Mouse (Mus musculus) erythroblast, adult 5-6 weeks (primary cell): ENCODE results near the gene Olfr10. TPM values are rescaled to one million over a fixed set of nuclear protein-coding genes. Genes with fewer than 3 reads are reported as not detected.
A peak's percentile ranks its signal among the peaks of the same experiment; 100 is the strongest.
"Not testable (repeated sequence)": the region's sequence is repeated elsewhere in the genome, so short reads cannot be mapped to it uniquely, and the experiment has no call there.

ENCODE experiments used
- ATAC-seq: replicated peaks from 2 replicates; pipeline ENCODE4 v1.8.0; 2016; ENCODE audit warnings: moderate number of reproducible peaks, mild to moderate bottlenecking, moderate TSS enrichment, inconsistent platforms; ENCODE audit not compliant: poor library complexity, low FRiP score, severe bottlenecking
- total RNA-seq, 2 experiments: library from RNA; stranded (forward) in 1 of 2; stranded (reverse) in 1 of 2; fragments of 150-400 nt in 1 of 2; fragments of 200-764, 138-1000 nt in 1 of 2; gene quantifications; 2 replicates each; pipeline versions ENCODE4 v1.2.3 to v1.2.4; 2015 to 2017; ENCODE audit warnings: low replicate concordance in 2 of 2

Olfr10 gene
- not detected in 2 replicates for total RNA-seq (2015; ENCODE audit: low replicate concordance)
- total RNA-seq (2017; ENCODE audit: low replicate concordance) = not detected in 2 replicates

- no peak for ATAC-seq
These were observed at the start of gene Olfr10 for GRCm38 (mm10) chr11:49304441-49304840. TSS of gene Olfr10 (plus strand) at chr11:49304741.

- ATAC-seq = no peak
These were observed 45.2 kb upstream of the Olfr10 start for GRCm38 (mm10) chr11:49259296-49259695.

GRCm38 (mm10) chr11:49259829-49260228, 44.7 kb upstream of the Olfr10 start:
- ATAC-seq = no peak

GRCm38 (mm10) chr11:49260598-49261312, 43.8 kb upstream of the Olfr10 start:
- peak; percentile 55; the same call in 1 of the 2 replicates for ATAC-seq

- no peak for ATAC-seq
These were observed 43.2 kb upstream of the Olfr10 start for GRCm38 (mm10) chr11:49261313-49261855.

- no peak for ATAC-seq
These were observed 42.3 kb upstream of the Olfr10 start for GRCm38 (mm10) chr11:49262286-49262685.

GRCm38 (mm10) chr11:49263149-49263548, 41.4 kb upstream of the Olfr10 start:
- ATAC-seq = no peak

GRCm38 (mm10) chr11:49264081-49264480, 40.5 kb upstream of the Olfr10 start:
- no peak for ATAC-seq

- no peak for ATAC-seq
These were observed 39.9 kb upstream of the Olfr10 start for GRCm38 (mm10) chr11:49264622-49265021.

GRCm38 (mm10) chr11:49265101-49265500, 39.4 kb upstream of the Olfr10 start:
- no peak for ATAC-seq

GRCm38 (mm10) chr11:49266671-49267070, 37.9 kb upstream of the Olfr10 start:
- ATAC-seq = no peak

- ATAC-seq = no peak
These were observed 37.2 kb upstream of the Olfr10 start for GRCm38 (mm10) chr11:49267316-49267715.

GRCm38 (mm10) chr11:49267970-49268579, 36.5 kb upstream of the Olfr10 start:
- ATAC-seq = no peak

- no peak for ATAC-seq
These were observed 34.8 kb upstream of the Olfr10 start for GRCm38 (mm10) chr11:49269761-49270160.

GRCm38 (mm10) chr11:49270368-49270767, 34.2 kb upstream of the Olfr10 start:
- ATAC-seq = no peak

GRCm38 (mm10) chr11:49271334-49271733, 33.2 kb upstream of the Olfr10 start:
- ATAC-seq = 0 out of 2 replicates have a peak, but pooled peaks have one; percentile 54

- no peak for ATAC-seq
These were observed 30.6 kb upstream of the Olfr10 start for GRCm38 (mm10) chr11:49273834-49274519.

- no peak for ATAC-seq
These were observed 26.3 kb upstream of the Olfr10 start, which contains the start of gene Olfr1393 for GRCm38 (mm10) chr11:49278222-49278621. TSS of gene Olfr1393 (plus strand) at chr11:49278304.

- not testable (repeated sequence) for ATAC-seq
These were observed 19.6 kb upstream of the Olfr10 start, which contains the start of gene Olfr1392 for GRCm38 (mm10) chr11:49284982-49285381. TSS of gene Olfr1392 (plus strand) at chr11:49285282.

GRCm38 (mm10) chr11:49287251-49287650, 17.3 kb upstream of the Olfr10 start:
- no peak for ATAC-seq
